In genomic region chr16:90709711-90710289, GRCm38 (mm10) we compare ENCODE assay signal across 9 mouse cellular contexts. TPM values are rescaled to one million over a fixed set of nuclear protein-coding genes. Genes with fewer than 3 reads are reported as not detected.
DNase-seq lines count a peak whose midpoint lies in the region; ATAC-seq and TF ChIP-seq lines count a peak whose summit lies in the region.
"Had no signal": no experiment of that assay in that cellular context is flagged by ENCODE, and none has a peak within 500 bp of the region (broad histone marks: within the 10 kb centered on the region; RNA-seq: fewer than 3 reads in every experiment).

No protein-coding gene starts in this region.

- no peak for TF ChIP-seq CTCF in Patski (IDR thresholded peaks at IDR 0.05)
- TF ChIP-seq CTCF in forebrain, postnatal 0 days (IDR thresholded peaks at IDR 0.05; ENCODE audit: low read depth): peak; percentile 12; the same call in 1 of the 2 replicates

- in situ Hi-C loops in Patski (cut with MboI; ENCODE audit: low pct_unique_long_range_greater_than_20kb): loop anchor here (5.0 kb wide), 2 partner anchors 332 to 382 kb away; no protein-coding TSS in a partner anchor

- H3K27ac ChIP-seq in forebrain, postnatal 0 days (ENCODE audit: low read depth, low read length): peak overlapping the region; percentile 83
- peak overlapping the region; percentile 79 for H3K27ac ChIP-seq in hindbrain, embryonic 16.5 days (ENCODE audit: low read depth, low read length)
- H3K27ac ChIP-seq in neural tube, embryonic 12.5 days: no peak overlapping the region
- H3K27ac ChIP-seq: macrophage had no signal

- no peaks in the 10 kb centered on the region for H3K9me3 ChIP-seq in forebrain, postnatal 0 days (ENCODE audit: low read length)
- H3K9me3 ChIP-seq in hindbrain, embryonic 16.5 days (ENCODE audit: control insufficient read depth, low read length): no peaks in the 10 kb centered on the region
- H3K9me3 ChIP-seq in neural tube, embryonic 12.5 days: no peaks in the 10 kb centered on the region

- H3K4me1 ChIP-seq in forebrain, postnatal 0 days (ENCODE audit: insufficient read depth): peaks cover 12% of the 10 kb centered on the region; the same call in 1 of the 2 replicates
- H3K4me1 ChIP-seq in hindbrain, embryonic 16.5 days (ENCODE audit: control insufficient read depth, insufficient read depth, low read depth, low read length): peaks cover 25% of the 10 kb centered on the region
- peaks cover 10% of the 10 kb centered on the region for H3K4me1 ChIP-seq in neural tube, embryonic 12.5 days

- ATAC-seq in Patski: peak; percentile 33
- peak; percentile 93 for ATAC-seq in forebrain, postnatal 0 days
- peak; percentile 93 for ATAC-seq in hindbrain, embryonic 16.5 days
- ATAC-seq in neural tube, embryonic 12.5 days (ENCODE audit: low FRiP score, low read depth): peak; percentile 89

- H3K9ac ChIP-seq in forebrain, postnatal 0 days: peak overlapping the region; percentile 54
- peak overlapping the region; percentile 57; the same call in 1 of the 2 replicates for H3K9ac ChIP-seq in hindbrain, embryonic 16.5 days (ENCODE audit: low read depth, low read length)
- H3K9ac ChIP-seq in neural tube, embryonic 12.5 days: no peak overlapping the region

- POLR2A ChIA-PET in Patski (lab: Charles Lee): no interaction called here

- intact Hi-C loops in left cerebral cortex, postnatal 14 days (cut with DNase I): loop anchor here (2.0 to 5.0 kb wide), 2 partner anchors 47 to 87 kb away; no protein-coding TSS in a partner anchor

- no peaks in the 10 kb centered on the region for H3K27me3 ChIP-seq in Patski
- H3K27me3 ChIP-seq in forebrain, postnatal 0 days (ENCODE audit: insufficient read depth, low read length): no peaks in the 10 kb centered on the region
- no peaks in the 10 kb centered on the region for H3K27me3 ChIP-seq in hindbrain, embryonic 16.5 days (replicated peaks; ENCODE audit: control insufficient read depth, insufficient read depth, low read length)
- peaks cover 6% of the 10 kb centered on the region; the same call in 1 of the 2 replicates for H3K27me3 ChIP-seq in neural tube, embryonic 12.5 days (replicated peaks)

- WGBS in forebrain, postnatal 0 days: 4% methylated on average over 17 of the region's 17 CpGs
- 5% methylated on average over 17 of the region's 17 CpGs for WGBS in hindbrain, embryonic 16.5 days
- WGBS in neural tube, embryonic 12.5 days: 27% methylated on average over 17 of the region's 17 CpGs

- CTCF ChIA-PET in Patski (lab: Charles Lee): no interaction called here

- peak overlapping the region; percentile 59 for H3K4me2 ChIP-seq in forebrain, postnatal 0 days (ENCODE audit: low read depth)
- H3K4me2 ChIP-seq in hindbrain, embryonic 16.5 days (ENCODE audit: low read length): peak overlapping the region; percentile 68
- peak overlapping the region; percentile 51 for H3K4me2 ChIP-seq in neural tube, embryonic 12.5 days (replicated peaks)

- DNase-seq in Patski (ENCODE audit: low read depth, low spot score): peak; percentile 13
- DNase-seq in cerebellum, adult 11-12 months: peak; percentile 73
- peak; percentile 93 for DNase-seq in forebrain, postnatal 0 days
- DNase-seq in left cerebral cortex, postnatal 14 days (ENCODE audit: low spot score in 2 of 2): peak; percentile 79 to 92
- DNase-seq in thymus, postnatal 0 days (ENCODE audit: low spot score): no peak
- no peak for DNase-seq in gastrocnemius, postnatal 25 days

- no peaks in the 10 kb centered on the region for H3K36me3 ChIP-seq in forebrain, postnatal 0 days (ENCODE audit: insufficient read depth)
- no peaks in the 10 kb centered on the region for H3K36me3 ChIP-seq in hindbrain, embryonic 16.5 days (ENCODE audit: control insufficient read depth, insufficient read depth, low read length)
- no peaks in the 10 kb centered on the region for H3K36me3 ChIP-seq in neural tube, embryonic 12.5 days

- H3K4me3 ChIP-seq in forebrain, postnatal 0 days (ENCODE audit: low read depth, low read length): peak overlapping the region; percentile 34
- H3K4me3 ChIP-seq in hindbrain, embryonic 16.5 days (ENCODE audit: low read length): peak overlapping the region; percentile 29
- H3K4me3 ChIP-seq in neural tube, embryonic 12.5 days: no peak overlapping the region

RNA-seq across cellular contexts. Expression of gene Mis18a, which starts 17.4 kb away (rescaled TPM):
- 14.0 TPM for polyA plus RNA-seq in Patski (2021)
- total RNA-seq in forebrain, postnatal 0 days (2014; rRNA removed): 24.1 and 27.0 TPM in 2 replicates
- 29.8 and 33.6 TPM in 2 replicates for polyA plus RNA-seq in forebrain, postnatal 0 days (2015; fragmentation: Nextera tagmentation; extraction: Ambion mirVana)
- 26.4 and 31.3 TPM in 2 replicates for polyA plus RNA-seq in hindbrain, embryonic 16.5 days (2015; fragmentation: Nextera tagmentation; extraction: Ambion mirVana)
- total RNA-seq in left cerebral cortex, postnatal 14 days (2021): 1 to 10 TPM; 6.1 to 8.4 TPM
- 43.4 and 45.6 TPM in 2 replicates for polyA plus RNA-seq in neural tube, embryonic 12.5 days (2016; fragmentation: Nextera tagmentation; extraction: Ambion mirVana)
- 94.3 and 99.2 TPM in 2 replicates for polyA plus RNA-seq in thymus, postnatal 0 days (2015; fragmentation: Nextera tagmentation; extraction: Ambion mirVana)
- total RNA-seq in gastrocnemius, postnatal 25 days (2021): 1 to 10 TPM in 1 of 2 experiments, under 1 TPM in 1; 0.97 to 1.3 TPM

RNA-seq across cellular contexts. Expression of gene Mrap, which starts 28.2 kb away (rescaled TPM):
- not detected for polyA plus RNA-seq in Patski (2021)
- total RNA-seq in forebrain, postnatal 0 days (2014; rRNA removed): 1.00 and 1.1 TPM in 2 replicates
- polyA plus RNA-seq in forebrain, postnatal 0 days (2015; fragmentation: Nextera tagmentation; extraction: Ambion mirVana): 0.65 and 0.77 TPM in 2 replicates
- 0.74 and 0.98 TPM in 2 replicates for polyA plus RNA-seq in hindbrain, embryonic 16.5 days (2015; fragmentation: Nextera tagmentation; extraction: Ambion mirVana)
- total RNA-seq in left cerebral cortex, postnatal 14 days (2021): under 1 TPM; 0.72 TPM
- not detected in 2 replicates for polyA plus RNA-seq in neural tube, embryonic 12.5 days (2016; fragmentation: Nextera tagmentation; extraction: Ambion mirVana)
- 1.8 and 1.9 TPM in 2 replicates for polyA plus RNA-seq in thymus, postnatal 0 days (2015; fragmentation: Nextera tagmentation; extraction: Ambion mirVana)
- 1 to 10 TPM in 1 of 2 experiments, under 1 TPM in 1; 0.69 to 5.3 TPM for total RNA-seq in gastrocnemius, postnatal 25 days (2021)

Comparison
In these comparisons a context has a peak if more than half of its experiments do, and no peak if none do; other contexts are left out.
1. ATAC-seq: peak in every context shown above with its lines; median percentile 93 in forebrain, postnatal 0 days; 93 in hindbrain, embryonic 16.5 days; 89 in neural tube, embryonic 12.5 days; 33 in Patski.
2. DNase-seq: peak in Patski (single experiment), cerebellum, adult 11-12 months (single experiment), forebrain, postnatal 0 days (single experiment) and left cerebral cortex, postnatal 14 days (2 of 2); none in thymus, postnatal 0 days (single experiment) and gastrocnemius, postnatal 25 days (single experiment).
3. Peak in every context shown above with its lines, with median percentiles within 50 percentile points of each other: H3K4me2 ChIP-seq.